Mouse (Mus musculus): Measurements from ENCODE around the gene Carmil2.

Carmil2 gene

GRCm38 (mm10) chr8:105685796-105686308 is at the start of gene Carmil2:
TSS of gene Carmil2 (plus strand) at chr8:105686274.
- DNase-seq (ENCODE audit: low spot score in 2 of 2) = peak in 1 of 2 experiments; percentile 58

- peak; percentile 18 to 65 for DNase-seq (ENCODE audit: low spot score in 2 of 2)
Measured at GRCm38 (mm10) chr8:105636963-105637510, 49.0 kb upstream of the Carmil2 start, which contains the start of gene Agrp. TSS of gene Agrp (minus strand) at chr8:105637393.

DNA sequence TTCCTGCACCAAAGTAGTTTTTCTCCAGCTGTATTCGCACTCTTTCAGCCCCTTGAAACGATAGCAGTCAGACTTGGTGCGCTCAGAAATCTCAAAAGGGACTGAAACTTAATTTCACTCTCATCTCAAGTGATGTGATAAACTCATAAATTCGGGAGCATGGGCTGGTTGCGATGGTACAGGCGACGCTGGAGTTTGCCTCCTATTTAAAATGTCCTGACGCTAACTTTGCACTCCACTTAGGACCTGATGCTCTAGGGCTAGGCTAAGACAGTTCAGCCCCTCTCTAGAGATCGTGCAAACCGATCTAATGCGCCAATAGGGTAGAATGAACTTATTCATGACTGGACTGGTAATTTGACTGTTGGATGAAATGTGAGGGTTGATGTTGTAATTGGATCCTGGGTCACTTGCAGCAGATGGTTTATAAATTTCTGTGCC is 48.5 kb upstream of the Carmil2 start:
- no peak for DNase-seq (ENCODE audit: low spot score in 2 of 2)

DNA sequence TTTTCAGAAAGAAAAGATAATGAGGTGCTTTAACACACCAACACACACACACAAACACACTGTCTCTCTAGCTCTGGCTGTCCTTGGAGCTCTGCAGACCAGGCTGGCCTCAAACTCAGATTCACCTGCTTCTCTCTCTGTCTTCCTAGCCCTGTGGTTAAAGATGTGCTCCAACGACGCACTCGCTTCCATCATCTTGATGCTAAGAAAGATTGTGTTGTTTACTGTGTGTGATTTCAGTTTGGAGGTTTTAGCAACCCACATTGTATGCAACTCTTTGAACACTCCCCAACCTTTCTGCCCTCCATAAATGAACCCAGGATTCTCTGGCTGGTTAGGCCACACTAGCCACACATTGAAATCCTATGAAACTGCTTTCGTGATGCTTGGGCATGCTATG is 47.6 kb upstream of the Carmil2 start:
- DNase-seq (ENCODE audit: low spot score in 2 of 2) = no peak

DNA sequence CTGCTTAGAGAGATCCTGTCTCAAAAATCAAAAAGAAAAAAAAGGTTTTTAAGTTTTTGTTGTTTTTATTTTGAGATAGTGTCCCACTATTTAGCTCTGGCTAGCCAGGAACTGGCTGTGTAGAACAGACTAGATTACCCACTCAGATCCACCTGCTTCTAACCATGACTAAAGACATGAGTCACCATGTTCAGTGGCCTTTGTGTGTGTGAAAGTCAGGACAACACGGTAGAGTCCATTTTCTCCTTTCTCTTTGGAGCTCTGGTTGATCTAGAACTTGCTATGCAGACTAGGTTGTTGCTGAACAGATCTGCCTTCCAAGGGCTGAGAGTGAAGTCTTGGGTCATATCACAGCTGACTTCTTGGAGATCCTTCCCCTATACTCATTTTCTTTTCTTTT is 46.2 kb upstream of the Carmil2 start:
- DNase-seq (ENCODE audit: low spot score in 2 of 2) = no peak

- DNase-seq (ENCODE audit: low spot score in 2 of 2) = no peak
Measured at GRCm38 (mm10) chr8:105640511-105640910, 45.6 kb upstream of the Carmil2 start.

DNA sequence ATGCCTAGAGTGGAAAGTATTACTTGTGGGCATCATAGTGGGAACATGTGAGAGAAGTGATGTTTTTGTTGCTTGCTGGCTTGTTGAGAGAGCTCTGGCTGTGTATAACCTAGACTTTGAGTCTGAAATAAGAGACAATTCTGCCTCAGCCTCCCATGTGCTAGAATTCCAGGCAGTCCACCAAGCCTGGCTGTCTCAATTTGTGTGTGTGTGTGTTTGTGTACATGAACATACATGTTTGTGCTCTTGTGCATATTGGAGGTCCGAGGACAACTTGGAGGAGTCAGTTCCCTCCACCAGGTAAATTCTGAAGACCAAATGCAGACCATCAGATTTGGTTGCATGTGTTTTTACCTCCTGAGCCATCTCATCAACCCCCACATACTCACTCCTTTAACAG is 40.9 kb upstream of the Carmil2 start:
- no peak for DNase-seq (ENCODE audit: low spot score in 2 of 2)

GRCm38 (mm10) chr8:105648929-105649328 is 37.1 kb upstream of the Carmil2 start:
- DNase-seq (ENCODE audit: low spot score in 2 of 2) = no peak

DNA sequence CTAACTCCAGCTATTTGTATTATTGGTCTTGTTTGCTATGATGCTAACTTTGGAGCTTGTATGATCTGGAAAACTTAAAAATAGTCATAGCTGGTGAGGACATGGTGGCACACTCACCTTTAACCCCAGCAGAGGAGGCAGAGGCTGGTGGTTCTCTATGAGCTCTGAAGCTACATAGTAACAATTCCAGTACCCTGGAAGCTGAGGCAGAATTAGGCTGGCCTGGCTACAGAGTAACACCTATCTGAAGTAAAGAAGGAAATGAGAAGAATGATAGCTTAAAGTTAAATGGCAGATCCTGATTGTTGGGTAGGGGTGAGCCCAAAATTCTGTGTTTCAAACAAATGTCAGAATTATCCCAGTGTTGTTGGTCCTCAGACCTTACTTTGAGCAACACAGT is 28.4 kb upstream of the Carmil2 start:
- no peak for DNase-seq (ENCODE audit: low spot score in 2 of 2)

DNA sequence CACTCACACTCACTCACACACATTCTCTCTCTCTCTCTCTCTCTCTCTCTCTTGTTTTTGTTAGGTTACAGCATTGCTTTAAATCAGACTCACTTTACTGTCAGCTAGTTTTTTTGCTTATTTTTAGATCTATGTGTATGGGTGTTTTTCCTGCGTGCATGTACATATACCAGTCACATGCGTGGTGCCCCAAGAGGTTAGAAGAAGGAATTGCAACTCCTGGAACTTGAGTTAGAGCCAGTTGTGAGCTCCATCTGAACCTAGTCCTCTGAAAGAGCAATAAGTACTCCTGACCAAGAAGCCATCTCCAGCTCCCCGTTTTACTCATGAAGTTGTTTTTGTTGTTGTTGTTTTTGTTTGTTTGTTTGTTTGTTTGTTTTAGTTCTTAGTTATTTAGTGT is 24.9 kb upstream of the Carmil2 start:
- DNase-seq (ENCODE audit: low spot score in 2 of 2) = no peak

- no peak for DNase-seq (ENCODE audit: low spot score in 2 of 2)
Measured at GRCm38 (mm10) chr8:105677891-105678290, 8.2 kb upstream of the Carmil2 start.

- DNase-seq (ENCODE audit: low spot score in 2 of 2) = no peak
Measured at GRCm38 (mm10) chr8:105685325-105685724, 749 bp upstream of the Carmil2 start.

DNA sequence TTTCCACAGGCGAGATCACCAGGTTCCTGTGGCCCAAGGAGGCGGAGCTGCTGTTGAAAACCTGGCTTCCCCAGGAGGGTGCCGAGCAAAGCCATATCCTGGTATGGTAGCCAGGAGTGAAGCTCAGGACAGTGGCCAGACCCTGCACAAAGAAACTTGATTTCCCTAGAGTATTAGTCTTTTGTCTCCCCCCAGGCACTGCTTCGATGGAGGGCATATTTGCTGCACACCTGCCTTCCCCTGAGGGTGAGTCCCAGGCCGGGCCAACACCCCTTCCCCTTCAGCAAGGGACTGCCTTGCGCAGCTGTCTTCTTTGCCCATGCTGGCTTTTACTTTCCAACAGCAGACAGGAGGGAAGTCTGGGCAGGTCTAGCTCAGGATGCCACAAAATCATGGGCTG is 477 bp downstream of the Carmil2 start:
- DNase-seq (ENCODE audit: low spot score in 2 of 2) = no peak

- DNase-seq (ENCODE audit: low spot score in 2 of 2) = no peak
Measured at GRCm38 (mm10) chr8:105687512-105687911, 1.4 kb downstream of the Carmil2 start.

- DNase-seq (ENCODE audit: low spot score in 2 of 2) = no peak
Measured at GRCm38 (mm10) chr8:105688242-105688752, 2.2 kb downstream of the Carmil2 start.

DNA sequence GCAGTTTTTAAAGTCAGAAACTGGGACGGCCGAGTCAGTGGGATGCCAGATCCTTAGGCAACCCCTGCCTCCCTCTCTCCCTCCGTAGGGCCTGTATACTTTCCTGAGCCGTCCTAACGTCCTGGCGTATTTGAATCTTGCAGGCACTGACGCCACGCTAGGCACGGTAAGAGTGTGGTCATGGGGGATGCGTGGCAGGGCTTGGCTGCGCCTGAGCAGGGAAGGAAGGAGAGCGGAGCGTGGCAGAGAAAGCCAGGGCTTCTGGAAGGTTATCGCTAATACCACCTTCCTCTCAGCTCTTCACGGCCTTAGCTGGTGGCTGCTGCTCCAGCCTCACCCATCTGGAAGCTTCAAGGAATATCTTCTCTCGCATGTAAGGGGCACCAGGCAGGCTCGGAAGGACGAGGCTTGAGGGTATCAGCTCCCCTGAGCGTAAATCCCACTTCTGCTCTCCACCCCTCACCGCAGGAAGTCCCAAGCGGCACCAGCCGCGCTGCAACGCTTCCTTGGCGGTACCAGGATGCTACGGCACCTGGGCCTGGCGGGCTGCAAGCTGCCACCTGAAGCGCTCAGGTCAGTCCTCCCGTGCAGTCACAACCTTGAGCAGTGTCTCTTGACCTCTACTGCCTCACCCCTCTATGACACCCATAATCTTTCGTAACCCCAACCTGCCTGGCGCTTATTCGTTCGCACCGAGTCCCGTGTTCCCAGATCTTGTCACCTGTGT is 3.3 kb downstream of the Carmil2 start:
- no peak for DNase-seq (ENCODE audit: low spot score in 2 of 2)

- no peak for DNase-seq (ENCODE audit: low spot score in 2 of 2)
Measured at GRCm38 (mm10) chr8:105689983-105690360, 3.9 kb downstream of the Carmil2 start.

- no peak for DNase-seq (ENCODE audit: low spot score in 2 of 2)
Measured at GRCm38 (mm10) chr8:105690978-105691377, 4.9 kb downstream of the Carmil2 start.

DNA sequence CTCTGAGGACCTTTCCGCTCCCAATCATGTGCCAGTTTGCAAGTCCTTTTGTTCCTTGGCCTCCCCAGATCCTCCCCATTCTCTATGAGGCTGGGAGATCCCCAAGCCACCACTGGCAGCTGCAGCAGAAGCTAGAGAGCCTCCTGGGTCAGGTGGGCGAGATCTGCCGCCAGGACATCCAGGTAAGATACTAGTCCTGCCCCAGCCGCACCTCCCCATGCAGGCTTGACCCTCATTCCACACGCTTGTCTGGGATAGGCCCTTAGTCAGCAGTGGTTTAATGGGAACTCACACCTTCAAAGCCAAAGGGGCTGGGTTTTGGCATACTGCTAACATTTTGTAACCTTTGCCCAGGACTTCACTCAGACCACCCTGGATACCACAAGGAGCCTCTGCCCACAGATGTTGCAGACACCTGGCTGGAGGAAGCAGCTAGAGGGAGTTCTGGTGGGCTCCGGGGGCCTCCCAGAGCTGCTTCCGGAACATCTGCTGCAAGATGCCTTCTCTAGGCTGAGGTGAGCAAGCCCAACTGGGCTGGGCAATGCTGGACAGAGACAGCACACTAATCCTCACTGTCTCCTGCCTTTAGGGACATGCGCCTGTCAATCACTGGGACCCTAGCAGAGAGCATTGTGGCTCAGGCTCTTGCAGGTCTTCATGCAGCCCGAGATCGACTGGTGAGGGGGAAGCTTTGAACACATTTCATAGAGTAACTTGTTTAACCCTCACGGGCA is 6.5 kb downstream of the Carmil2 start:
- no peak for DNase-seq (ENCODE audit: low spot score in 2 of 2)

GRCm38 (mm10) chr8:105693648-105694047 is 7.6 kb downstream of the Carmil2 start:
- DNase-seq (ENCODE audit: low spot score in 2 of 2) = peak in 1 of 2 experiments; percentile 43

DNA sequence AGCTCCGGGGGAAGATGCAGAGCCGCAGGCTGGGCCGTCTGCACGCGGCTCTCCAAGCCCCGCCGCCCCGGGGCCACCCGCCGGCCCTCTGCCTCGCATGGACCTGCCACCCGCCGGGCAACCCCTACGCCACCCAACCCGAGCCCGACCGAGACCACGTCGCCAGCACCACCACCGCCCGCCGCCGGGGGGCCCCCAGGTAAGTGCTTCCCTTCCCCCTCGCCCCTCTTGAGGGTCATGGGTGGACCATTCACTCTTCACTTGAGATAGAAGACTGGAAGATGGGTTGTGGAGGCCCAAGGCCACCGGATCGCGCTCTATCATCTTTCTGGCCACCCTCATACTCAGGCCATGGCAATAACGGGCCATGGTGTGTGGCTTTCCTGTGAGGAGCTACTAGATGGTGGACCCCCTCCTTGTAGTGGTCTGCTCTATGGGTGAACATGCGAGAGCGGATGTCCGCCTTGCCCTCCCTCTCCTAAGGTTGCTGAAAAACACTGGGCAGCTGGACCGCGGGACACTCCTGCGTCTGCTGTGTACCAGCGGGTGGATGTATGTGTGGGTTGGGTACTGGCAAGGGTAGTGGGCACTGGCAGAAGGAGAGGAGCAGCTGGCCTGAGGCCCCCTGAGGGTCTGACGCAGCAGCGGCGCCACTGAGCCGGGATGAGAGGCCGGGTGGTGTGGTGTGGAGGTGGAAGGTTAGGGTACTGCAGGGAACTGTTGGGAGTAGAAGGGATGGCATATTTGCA is 8.2 kb downstream of the Carmil2 start:
- no peak for DNase-seq (ENCODE audit: low spot score in 2 of 2)
